ENCODE assay signal across 10 mouse cellular contexts in the genomic region with DNA sequence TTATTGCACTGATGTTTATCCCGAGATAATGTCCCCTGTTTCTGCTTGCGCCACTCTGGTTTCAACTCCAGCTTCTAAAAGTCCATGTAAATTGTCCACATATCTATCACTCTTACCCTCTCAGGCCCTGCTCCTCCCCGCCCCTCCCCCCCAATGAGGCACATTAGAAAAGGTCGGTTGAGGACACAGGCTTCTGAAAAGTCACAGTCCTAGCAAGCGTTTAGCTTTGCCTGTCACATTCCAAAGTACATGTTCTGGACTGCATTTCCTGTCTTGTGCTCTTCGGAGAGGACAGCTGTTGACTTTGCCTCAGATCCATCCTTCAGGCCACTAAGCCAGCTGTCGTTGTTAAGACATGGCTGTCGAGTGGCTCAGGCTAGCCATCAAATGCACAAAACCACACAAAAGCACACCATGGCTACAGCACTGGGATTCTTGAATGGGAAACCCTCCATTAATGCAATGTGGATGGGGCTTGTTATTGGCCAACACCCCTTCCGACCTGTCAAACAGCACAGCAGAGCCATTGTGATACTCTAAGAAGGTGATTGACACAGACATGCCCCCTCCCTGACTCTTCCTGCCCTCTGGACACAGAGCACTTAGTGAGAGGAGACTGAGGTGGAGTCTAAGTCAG. TPM values are rescaled to one million over a fixed set of nuclear protein-coding genes. Genes with fewer than 3 reads are reported as not detected.
DNase-seq lines count a peak whose midpoint lies in the region; ATAC-seq and TF ChIP-seq lines count a peak whose summit lies in the region.
"Had no signal": no experiment of that assay in that cellular context is flagged by ENCODE, and none has a peak within 500 bp of the region (broad histone marks: within the 10 kb centered on the region; RNA-seq: fewer than 3 reads in every experiment).

No protein-coding gene starts in this region.

- peak overlapping the region; percentile 37; the same call in 1 of the 2 replicates for H3K4me2 ChIP-seq in kidney, postnatal 0 days (ENCODE audit: low read length)

- no peaks in the 10 kb centered on the region for H3K36me3 ChIP-seq in heart, embryonic 10.5 days
- H3K36me3 ChIP-seq in kidney, postnatal 0 days (ENCODE audit: insufficient read depth, low read length): no peaks in the 10 kb centered on the region
- no peaks in the 10 kb centered on the region for H3K36me3 ChIP-seq in midbrain, embryonic 10.5 days

- H3K9ac ChIP-seq in kidney, postnatal 0 days (ENCODE audit: low read depth, low read length): no peak overlapping the region
- H3K9ac ChIP-seq: liver, embryonic 14.5 days had no signal

- TF ChIP-seq CTCF in kidney, postnatal 0 days (IDR thresholded peaks at IDR 0.05; ENCODE audit: low read depth): no peak

- H3K27me3 ChIP-seq in heart, embryonic 10.5 days (ENCODE audit: insufficient read depth, poor library complexity, severe bottlenecking): no peaks in the 10 kb centered on the region
- H3K27me3 ChIP-seq in kidney, postnatal 0 days (ENCODE audit: insufficient read depth, low read length): no peaks in the 10 kb centered on the region
- 0 out of 2 replicates have a peak, but pooled peaks cover 6% of the 10 kb centered on the region for H3K27me3 ChIP-seq in midbrain, embryonic 10.5 days (ENCODE audit: low read depth, poor library complexity, severe bottlenecking)
- H3K27me3 ChIP-seq: Patski had no signal

- DNase-seq in R1 (ENCODE audit: low read depth, low spot score): peak; percentile 56
- DNase-seq in heart, embryonic 10.5 days (ENCODE audit: low spot score): no peak
- DNase-seq in kidney, postnatal 0 days (ENCODE audit: low spot score): peak; percentile 76
- DNase-seq in midbrain, embryonic 10.5 days (ENCODE audit: low spot score): peak; percentile 13
- no peak for DNase-seq in adrenal gland, postnatal 14 days
- no peak for DNase-seq in gastrocnemius, postnatal 10 days
- no peak for DNase-seq in layer of hippocampus, adult 9-11 months

- WGBS in heart, embryonic 10.5 days: 33% methylated on average over 9 of the region's 9 CpGs
- WGBS in kidney, postnatal 0 days: 42% methylated on average over 9 of the region's 9 CpGs
- WGBS in midbrain, embryonic 10.5 days: 61% methylated on average over 9 of the region's 9 CpGs

- H3K4me3 ChIP-seq in heart, embryonic 10.5 days: peak overlapping the region; percentile 44
- H3K4me3 ChIP-seq in kidney, postnatal 0 days (replicated peaks; ENCODE audit: low read depth, low read length): no peak overlapping the region
- no peak overlapping the region for H3K4me3 ChIP-seq in midbrain, embryonic 10.5 days

- peak; percentile 53; the same call in 1 of the 2 replicates for ATAC-seq in kidney, postnatal 0 days (replicated peaks; ENCODE audit: low FRiP score, low read depth)
- ATAC-seq in erythroblast, adult 5-6 weeks (replicated peaks; ENCODE audit: low FRiP score, poor library complexity, severe bottlenecking): no peak
- ATAC-seq: Patski had no signal

- peaks cover 15% of the 10 kb centered on the region for H3K4me1 ChIP-seq in heart, embryonic 10.5 days
- no peaks in the 10 kb centered on the region for H3K4me1 ChIP-seq in kidney, postnatal 0 days (replicated peaks; ENCODE audit: insufficient read depth, low read length)
- H3K4me1 ChIP-seq in midbrain, embryonic 10.5 days: peaks cover 23% of the 10 kb centered on the region

- H3K27ac ChIP-seq in heart, embryonic 10.5 days: peak overlapping the region; percentile 23
- H3K27ac ChIP-seq in kidney, postnatal 0 days: peak overlapping the region; percentile 25; the same call in 1 of the 2 replicates
- H3K27ac ChIP-seq in midbrain, embryonic 10.5 days (replicated peaks): peak overlapping the region; percentile 52; the same call in 1 of the 2 replicates
- H3K27ac ChIP-seq: liver, embryonic 14.5 days had no signal

- no peaks in the 10 kb centered on the region for H3K9me3 ChIP-seq in heart, embryonic 10.5 days
- no peaks in the 10 kb centered on the region for H3K9me3 ChIP-seq in kidney, postnatal 0 days (replicated peaks; ENCODE audit: low read length)
- no peaks in the 10 kb centered on the region for H3K9me3 ChIP-seq in midbrain, embryonic 10.5 days (replicated peaks)

RNA-seq across cellular contexts. Expression of gene Rtp1, which starts 12.2 kb away (rescaled TPM):
- not detected in 2 replicates for polyA plus RNA-seq in heart, embryonic 10.5 days (2016; fragmentation: Nextera tagmentation; extraction: Ambion mirVana)
- polyA plus RNA-seq in kidney, postnatal 0 days (2015; fragmentation: Nextera tagmentation; extraction: Ambion mirVana): not detected in 2 replicates
- polyA plus RNA-seq in midbrain, embryonic 10.5 days (2016; fragmentation: Nextera tagmentation; extraction: Ambion mirVana): not detected in 2 replicates
- not detected in 2 replicates for total RNA-seq in adrenal gland, postnatal 14 days (2021)
- not detected for total RNA-seq in gastrocnemius, postnatal 10 days (2021)
- total RNA-seq in erythroblast, adult 5-6 weeks (2015; ENCODE audit: low replicate concordance): not detected in 2 replicates
- not detected in 2 replicates for total RNA-seq in erythroblast, adult 5-6 weeks (2017; ENCODE audit: low replicate concordance)
- polyA plus RNA-seq: liver, embryonic 14.5 days; Patski had no signal

Comparison
In these comparisons a context has a peak if more than half of its experiments do, and no peak if none do; other contexts are left out.
1. DNase-seq: peak in R1 (single experiment), kidney, postnatal 0 days (single experiment) and midbrain, embryonic 10.5 days (single experiment); none in heart, embryonic 10.5 days (single experiment), adrenal gland, postnatal 14 days (single experiment), gastrocnemius, postnatal 10 days (single experiment) and layer of hippocampus, adult 9-11 months (single experiment).
2. Peak in every context shown above with its lines, with median percentiles within 50 percentile points of each other: H3K27ac ChIP-seq.